Mouse (Mus musculus): ENCODE measurements at regions not wholly inside any gene's neighbourhood (a gene's known extent, or its start where the extent isn't known, plus 50 kb on each side); places are given as distances from the start of the nearest gene placed in this dataset.

DNA sequence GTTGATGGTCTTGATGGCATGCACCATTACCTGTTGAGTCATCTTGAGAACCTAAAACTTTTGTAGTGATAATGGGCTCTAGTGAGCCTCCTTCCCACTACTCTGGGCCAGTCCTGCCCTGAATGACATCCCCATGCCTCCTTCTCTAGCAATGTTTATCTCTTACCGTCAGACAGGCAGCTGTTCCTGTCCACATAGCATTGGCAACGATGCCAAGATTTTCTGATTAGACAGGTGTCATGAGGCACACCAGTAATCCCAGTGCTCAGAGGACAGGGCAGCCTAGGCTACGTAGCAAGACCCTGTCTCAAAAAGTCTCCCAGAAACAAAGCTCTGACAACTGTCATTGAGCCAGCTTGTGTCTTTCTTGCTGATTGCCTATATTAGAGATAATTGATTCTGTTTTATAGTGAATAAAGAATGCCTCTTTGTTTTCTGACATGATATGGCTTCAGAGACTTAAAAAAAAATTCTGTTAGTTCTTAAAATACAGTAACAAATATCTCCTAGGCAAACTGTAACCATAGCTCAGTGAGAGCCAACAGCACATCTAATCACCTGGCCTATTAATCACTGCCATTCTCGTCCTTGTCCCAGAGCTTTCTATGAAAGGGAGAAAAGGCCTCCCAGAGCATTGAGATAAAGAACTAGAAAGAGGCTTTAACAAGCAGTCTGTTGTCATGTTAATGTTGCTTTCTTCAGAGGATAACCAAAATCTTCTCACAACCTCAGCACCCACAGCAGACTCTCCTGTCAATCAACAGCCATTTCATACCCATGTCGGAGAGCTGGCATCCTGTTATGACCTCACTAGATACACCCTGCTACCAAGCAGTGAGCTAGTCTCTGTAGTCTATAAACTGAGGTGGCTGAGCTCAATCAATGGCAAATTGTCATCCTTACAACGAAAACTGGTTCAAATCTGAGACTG, 122.9 kb upstream of the Cited2 start:
- no peak for ATAC-seq (replicated peaks; ENCODE audit: extremely low read depth, insufficient read depth, low FRiP score)
- H3K4me3 ChIP-seq (ENCODE audit: low read length): no peak overlapping the region
- no peaks in the 10 kb centered on the region for H3K9me3 ChIP-seq (replicated peaks; ENCODE audit: control insufficient read depth, low read length)
- H3K36me3 ChIP-seq (ENCODE audit: control insufficient read depth, insufficient read depth): no peaks in the 10 kb centered on the region
- H3K9ac ChIP-seq (ENCODE audit: low read length): no peak overlapping the region
- H3K27me3 ChIP-seq (ENCODE audit: control insufficient read depth, insufficient read depth, low read length): no peaks in the 10 kb centered on the region
- WGBS: 39% methylated on average over 6 of the region's 6 CpGs
- H3K4me2 ChIP-seq (ENCODE audit: low read depth, low read length): no peak overlapping the region
- H3K27ac ChIP-seq (ENCODE audit: low read length): no peak overlapping the region
- H3K4me1 ChIP-seq (ENCODE audit: control insufficient read depth, insufficient read depth, low read length): peaks cover 5% of the 10 kb centered on the region; the same call in 1 of the 2 replicates

- H3K4me3 ChIP-seq (ENCODE audit: low read length): no peak overlapping the region
- H3K9ac ChIP-seq (ENCODE audit: low read length): no peak overlapping the region
- no peaks in the 10 kb centered on the region for H3K36me3 ChIP-seq (ENCODE audit: control insufficient read depth, insufficient read depth)
- H3K9me3 ChIP-seq (replicated peaks; ENCODE audit: control insufficient read depth, low read length): no peaks in the 10 kb centered on the region
- peaks cover 5% of the 10 kb centered on the region; the same call in 1 of the 2 replicates for H3K4me1 ChIP-seq (ENCODE audit: control insufficient read depth, insufficient read depth, low read length)
- H3K27ac ChIP-seq (ENCODE audit: low read length): no peak overlapping the region
- WGBS: 37% methylated on average over 3 of the region's 3 CpGs
- no peak for ATAC-seq (replicated peaks; ENCODE audit: extremely low read depth, insufficient read depth, low FRiP score)
- H3K4me2 ChIP-seq (ENCODE audit: low read depth, low read length): no peak overlapping the region
- H3K27me3 ChIP-seq (ENCODE audit: control insufficient read depth, insufficient read depth, low read length): no peaks in the 10 kb centered on the region
Measured at GRCm38 (mm10) chr10:17600762-17601108, 122.3 kb upstream of the Cited2 start.

DNA sequence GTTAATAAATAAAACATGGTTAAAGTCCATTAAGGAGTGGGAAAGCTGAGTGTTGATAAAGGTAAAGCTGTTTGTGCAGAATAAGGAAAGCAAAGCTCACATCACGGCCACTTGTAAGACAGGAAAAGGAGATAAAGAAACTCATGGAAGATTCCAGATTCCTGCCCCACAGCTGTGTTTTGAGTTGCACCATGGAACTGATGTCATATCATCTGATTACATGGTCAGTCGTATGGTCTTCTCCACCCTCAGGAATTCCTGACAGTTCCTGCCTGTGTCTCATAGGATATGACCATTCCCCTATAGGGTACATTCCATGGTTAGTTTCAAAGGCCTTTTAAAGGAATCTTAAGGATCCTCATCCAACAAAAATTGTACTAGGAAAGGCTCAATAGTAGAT, 120.6 kb upstream of the Cited2 start:
- 23% methylated on average over 2 of the region's 2 CpGs for WGBS
- ATAC-seq (replicated peaks; ENCODE audit: extremely low read depth, insufficient read depth, low FRiP score): no peak

DNA sequence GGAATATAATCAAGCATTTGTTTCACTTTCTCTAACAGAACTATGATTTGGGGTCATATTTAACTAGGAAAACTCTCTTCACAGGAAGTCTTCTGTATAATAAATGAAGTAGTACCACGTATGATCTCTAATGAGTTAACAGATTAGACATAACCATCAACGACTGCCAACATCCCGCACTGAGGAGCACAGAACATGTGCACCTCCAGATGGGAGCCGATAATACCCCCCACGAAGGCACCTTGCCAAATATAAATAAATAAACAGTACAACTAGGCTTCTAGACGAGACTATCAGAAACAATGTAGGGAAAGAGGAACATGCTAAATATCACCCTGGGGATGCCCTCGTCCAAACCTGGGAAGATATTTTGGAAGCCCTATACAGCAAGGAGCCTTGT, 114.8 kb upstream of the Cited2 start:
- Histone ChIP-seq H3K36me3 (ENCODE audit: control insufficient read depth, insufficient read depth) (no peaks in the 10 kb centered on the region), H3K9me3 (replicated peaks; ENCODE audit: control insufficient read depth, low read length) (no peaks in the 10 kb centered on the region), H3K9ac (ENCODE audit: low read length) (no peak overlapping the region), H3K4me1 (ENCODE audit: control insufficient read depth, insufficient read depth, low read length) (0 out of 2 replicates have a peak, but pooled peaks cover 2% of the 10 kb centered on the region), H3K4me3 (ENCODE audit: low read length) (no peak overlapping the region), H3K4me2 (ENCODE audit: low read depth, low read length) (no peak overlapping the region), H3K27ac (ENCODE audit: low read length) (no peak overlapping the region), H3K27me3 (ENCODE audit: control insufficient read depth, insufficient read depth, low read length) (no peaks in the 10 kb centered on the region)
- 63% methylated on average over 7 of the region's 7 CpGs for WGBS
- ATAC-seq (replicated peaks; ENCODE audit: extremely low read depth, insufficient read depth, low FRiP score): no peak

More for the DNA sequence above, 120.6 kb upstream of the Cited2 start:
- Histone ChIP-seq H3K4me3 (ENCODE audit: low read length) (no peak overlapping the region), H3K9ac (ENCODE audit: low read length) (no peak overlapping the region), H3K36me3 (ENCODE audit: control insufficient read depth, insufficient read depth) (no peaks in the 10 kb centered on the region), H3K27ac (ENCODE audit: low read length) (no peak overlapping the region), H3K4me1 (ENCODE audit: control insufficient read depth, insufficient read depth, low read length) (no peaks in the 10 kb centered on the region), H3K9me3 (replicated peaks; ENCODE audit: control insufficient read depth, low read length) (no peaks in the 10 kb centered on the region), H3K4me2 (ENCODE audit: low read depth, low read length) (no peak overlapping the region), H3K27me3 (ENCODE audit: control insufficient read depth, insufficient read depth, low read length) (no peaks in the 10 kb centered on the region)

GRCm38 (mm10) chr10:17610592-17610991, 112.4 kb upstream of the Cited2 start:
- Histone ChIP-seq H3K9ac (ENCODE audit: low read length) (no peak overlapping the region), H3K9me3 (replicated peaks; ENCODE audit: control insufficient read depth, low read length) (no peaks in the 10 kb centered on the region), H3K4me1 (ENCODE audit: control insufficient read depth, insufficient read depth, low read length) (0 out of 2 replicates have a peak, but pooled peaks cover 2% of the 10 kb centered on the region), H3K27ac (ENCODE audit: low read length) (no peak overlapping the region), H3K4me2 (ENCODE audit: low read depth, low read length) (no peak overlapping the region), H3K36me3 (ENCODE audit: control insufficient read depth, insufficient read depth) (no peaks in the 10 kb centered on the region), H3K4me3 (ENCODE audit: low read length) (no peak overlapping the region), H3K27me3 (ENCODE audit: control insufficient read depth, insufficient read depth, low read length) (no peaks in the 10 kb centered on the region)
- WGBS: 53% methylated on average over 7 of the region's 7 CpGs
- ATAC-seq (replicated peaks; ENCODE audit: extremely low read depth, insufficient read depth, low FRiP score): no peak

- Histone ChIP-seq H3K27me3 (ENCODE audit: control insufficient read depth, insufficient read depth, low read length) (no peaks in the 10 kb centered on the region), H3K9me3 (replicated peaks; ENCODE audit: control insufficient read depth, low read length) (no peaks in the 10 kb centered on the region), H3K4me3 (ENCODE audit: low read length) (no peak overlapping the region), H3K36me3 (ENCODE audit: control insufficient read depth, insufficient read depth) (no peaks in the 10 kb centered on the region), H3K27ac (ENCODE audit: low read length) (no peak overlapping the region), H3K4me1 (ENCODE audit: control insufficient read depth, insufficient read depth, low read length) (0 out of 2 replicates have a peak, but pooled peaks cover 2% of the 10 kb centered on the region), H3K9ac (ENCODE audit: low read length) (no peak overlapping the region), H3K4me2 (ENCODE audit: low read depth, low read length) (no peak overlapping the region)
- 82% methylated on average over 3 of the region's 3 CpGs for WGBS
- ATAC-seq (replicated peaks; ENCODE audit: extremely low read depth, insufficient read depth, low FRiP score): no peak
Measured at GRCm38 (mm10) chr10:17613281-17613680, 109.7 kb upstream of the Cited2 start.

DNA sequence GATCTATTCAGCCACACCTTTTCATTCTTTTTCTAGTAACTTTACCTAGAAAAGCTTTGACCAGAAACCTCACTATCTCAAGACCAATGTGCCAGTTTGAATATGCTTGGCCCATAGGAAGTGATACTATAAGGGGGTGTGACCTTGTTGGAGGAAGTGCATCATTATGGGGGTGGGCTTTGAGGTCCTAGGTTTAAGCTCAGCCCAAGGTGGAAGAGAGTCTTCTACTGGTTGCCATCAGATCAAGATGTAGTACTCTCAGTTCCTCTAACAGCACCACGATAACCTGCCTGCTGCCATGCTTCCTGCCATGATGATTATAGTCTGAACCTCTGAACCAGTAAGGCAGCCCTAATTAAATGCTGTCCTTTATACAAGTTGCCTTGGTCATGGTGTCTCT, 105.0 kb upstream of the Cited2 start:
- no peak for ATAC-seq (replicated peaks; ENCODE audit: extremely low read depth, insufficient read depth, low FRiP score)
- Histone ChIP-seq H3K4me1 (ENCODE audit: control insufficient read depth, insufficient read depth, low read length) (no peaks in the 10 kb centered on the region), H3K4me2 (ENCODE audit: low read depth, low read length) (no peak overlapping the region), H3K9ac (ENCODE audit: low read length) (no peak overlapping the region), H3K9me3 (replicated peaks; ENCODE audit: control insufficient read depth, low read length) (no peaks in the 10 kb centered on the region), H3K27me3 (ENCODE audit: control insufficient read depth, insufficient read depth, low read length) (no peaks in the 10 kb centered on the region), H3K27ac (ENCODE audit: low read length) (no peak overlapping the region), H3K4me3 (ENCODE audit: low read length) (no peak overlapping the region), H3K36me3 (ENCODE audit: control insufficient read depth, insufficient read depth) (no peaks in the 10 kb centered on the region)
- WGBS: 76% methylated on average over 1 of the region's 1 CpGs

- no peak overlapping the region for H3K4me2 ChIP-seq (ENCODE audit: low read depth, low read length)
- H3K9me3 ChIP-seq (replicated peaks; ENCODE audit: control insufficient read depth, low read length): no peaks in the 10 kb centered on the region
- H3K4me1 ChIP-seq (ENCODE audit: control insufficient read depth, insufficient read depth, low read length): no peaks in the 10 kb centered on the region
- no peaks in the 10 kb centered on the region for H3K27me3 ChIP-seq (ENCODE audit: control insufficient read depth, insufficient read depth, low read length)
- no peaks in the 10 kb centered on the region for H3K36me3 ChIP-seq (ENCODE audit: control insufficient read depth, insufficient read depth)
- no peak for ATAC-seq (replicated peaks; ENCODE audit: extremely low read depth, insufficient read depth, low FRiP score)
- whole genome bisulfite sequencing: 61% methylated on average over 3 of the region's 3 CpGs
- H3K9ac ChIP-seq (ENCODE audit: low read length): no peak overlapping the region
- H3K4me3 ChIP-seq (ENCODE audit: low read length): no peak overlapping the region
- no peak overlapping the region for H3K27ac ChIP-seq (ENCODE audit: low read length)
Measured at GRCm38 (mm10) chr10:17619617-17620016, 103.4 kb upstream of the Cited2 start.

DNA sequence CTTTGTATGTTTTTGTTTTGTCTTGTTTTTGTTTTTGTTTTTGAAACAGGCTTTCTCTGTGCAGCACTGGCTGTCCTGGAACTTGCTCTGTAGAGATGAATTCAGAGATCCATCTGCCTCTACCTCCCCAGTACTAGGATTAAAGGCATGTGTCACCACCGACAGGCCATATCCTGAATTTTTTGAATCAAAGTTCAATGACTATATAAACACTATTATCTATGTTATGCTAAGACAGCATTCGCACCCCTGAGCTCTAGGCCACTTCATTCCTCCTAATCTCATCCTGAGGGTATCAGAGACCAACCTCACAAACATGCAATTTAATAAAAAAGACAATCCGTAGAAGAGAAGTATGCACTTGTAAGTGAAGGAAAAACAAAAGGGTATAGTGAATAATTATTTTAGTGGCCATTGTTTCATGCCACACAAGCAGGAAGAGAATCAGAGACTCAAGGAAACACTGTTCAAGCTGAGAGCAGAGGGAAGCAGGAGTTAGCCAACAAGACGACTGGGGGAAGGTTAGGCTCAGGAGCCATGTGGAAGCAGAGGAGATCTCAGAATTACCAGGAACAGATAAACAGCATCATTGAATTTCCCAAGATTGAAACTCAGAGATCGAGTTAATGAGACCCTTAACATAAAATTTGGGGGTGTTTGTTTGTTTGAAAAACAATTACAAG, 101.2 kb upstream of the Cited2 start:
- ATAC-seq (replicated peaks; ENCODE audit: extremely low read depth, insufficient read depth, low FRiP score): no peak
- no peak overlapping the region for H3K4me3 ChIP-seq (ENCODE audit: low read length)
- no peaks in the 10 kb centered on the region for H3K27me3 ChIP-seq (ENCODE audit: control insufficient read depth, insufficient read depth, low read length)
- 50% methylated on average over 5 of the region's 5 CpGs for WGBS
- no peaks in the 10 kb centered on the region for H3K9me3 ChIP-seq (replicated peaks; ENCODE audit: control insufficient read depth, low read length)
- no peaks in the 10 kb centered on the region for H3K36me3 ChIP-seq (ENCODE audit: control insufficient read depth, insufficient read depth)
- H3K27ac ChIP-seq (ENCODE audit: low read length): no peak overlapping the region
- no peak overlapping the region for H3K4me2 ChIP-seq (ENCODE audit: low read depth, low read length)
- H3K9ac ChIP-seq (ENCODE audit: low read length): no peak overlapping the region
- no peaks in the 10 kb centered on the region for H3K4me1 ChIP-seq (ENCODE audit: control insufficient read depth, insufficient read depth, low read length)
